Mouse (Mus musculus): ENCODE results near the gene Tnnc2. TPM values are rescaled to one million over a fixed set of nuclear protein-coding genes. Genes with fewer than 3 reads are reported as not detected.

Tnnc2 gene
- polyA plus RNA-seq, 1 experiment from 2014 or later: 4.9 TPM

GRCm38 (mm10) chr2:164794293-164794692 lies 14.5 kb upstream of the Tnnc2 start:
- Histone ChIP-seq H3K4me1 (replicated peaks) (peaks cover 16% of the 10 kb centered on the region), H3K27me3 (no peaks in the 10 kb centered on the region), H3K4me2 (no peak overlapping the region), H3K4me3 (no peak overlapping the region), H3K27ac (peak overlapping the region; percentile 76), H3K36me3 (peaks cover 66% of the 10 kb centered on the region), H3K9ac (no peak overlapping the region), H3K9me3 (replicated peaks) (no peaks in the 10 kb centered on the region)
- peak; percentile 48 for ATAC-seq (replicated peaks; ENCODE audit: insufficient number of reproducible peaks, insufficient read depth, low FRiP score, low read depth)
- 26% methylated on average over 5 of the region's 5 CpGs for WGBS

GRCm38 (mm10) chr2:164793772-164794171 lies 14.0 kb upstream of the Tnnc2 start:
- peak overlapping the region; percentile 76 for H3K27ac ChIP-seq
- 76% methylated on average over 2 of the region's 2 CpGs for WGBS
- H3K4me2 ChIP-seq: no peak overlapping the region
- peaks cover 16% of the 10 kb centered on the region for H3K4me1 ChIP-seq (replicated peaks)
- H3K27me3 ChIP-seq: no peaks in the 10 kb centered on the region
- H3K9me3 ChIP-seq (replicated peaks): no peaks in the 10 kb centered on the region
- ATAC-seq (replicated peaks; ENCODE audit: insufficient number of reproducible peaks, insufficient read depth, low FRiP score, low read depth): no peak
- H3K36me3 ChIP-seq: peaks cover 61% of the 10 kb centered on the region
- H3K9ac ChIP-seq: no peak overlapping the region
- H3K4me3 ChIP-seq: no peak overlapping the region

- H3K9me3 ChIP-seq (replicated peaks): no peaks in the 10 kb centered on the region
- H3K4me3 ChIP-seq: no peak overlapping the region
- H3K9ac ChIP-seq: no peak overlapping the region
- no peak for ATAC-seq (replicated peaks; ENCODE audit: insufficient number of reproducible peaks, insufficient read depth, low FRiP score, low read depth)
- H3K27ac ChIP-seq: peak overlapping the region; percentile 76
- WGBS: 34% methylated on average over 3 of the region's 3 CpGs
- no peaks in the 10 kb centered on the region for H3K27me3 ChIP-seq
- H3K36me3 ChIP-seq: peaks cover 61% of the 10 kb centered on the region
- H3K4me1 ChIP-seq (replicated peaks): peaks cover 21% of the 10 kb centered on the region
- no peak overlapping the region for H3K4me2 ChIP-seq
Observed at GRCm38 (mm10) chr2:164793236-164793635, 13.5 kb upstream of the Tnnc2 start.

- H3K4me1 ChIP-seq (replicated peaks): peaks cover 25% of the 10 kb centered on the region
- no peaks in the 10 kb centered on the region for H3K27me3 ChIP-seq
- peaks cover 55% of the 10 kb centered on the region for H3K36me3 ChIP-seq
- no peak overlapping the region for H3K4me3 ChIP-seq
- ATAC-seq (replicated peaks; ENCODE audit: insufficient number of reproducible peaks, insufficient read depth, low FRiP score, low read depth): no peak
- WGBS: 83% methylated on average over 12 of the region's 12 CpGs
- peak overlapping the region; percentile 76 for H3K27ac ChIP-seq
- H3K9me3 ChIP-seq (replicated peaks): no peaks in the 10 kb centered on the region
- H3K4me2 ChIP-seq: no peak overlapping the region
- no peak overlapping the region for H3K9ac ChIP-seq
Observed at GRCm38 (mm10) chr2:164792400-164793190, 12.8 kb upstream of the Tnnc2 start.

GRCm38 (mm10) chr2:164791841-164792261 lies 12.1 kb upstream of the Tnnc2 start:
- no peak overlapping the region for H3K27ac ChIP-seq
- no peaks in the 10 kb centered on the region for H3K27me3 ChIP-seq
- no peak for ATAC-seq (replicated peaks; ENCODE audit: insufficient number of reproducible peaks, insufficient read depth, low FRiP score, low read depth)
- H3K36me3 ChIP-seq: peaks cover 49% of the 10 kb centered on the region
- no peaks in the 10 kb centered on the region for H3K9me3 ChIP-seq (replicated peaks)
- no peak overlapping the region for H3K4me2 ChIP-seq
- no peak overlapping the region for H3K4me3 ChIP-seq
- H3K9ac ChIP-seq: no peak overlapping the region
- H3K4me1 ChIP-seq (replicated peaks): peaks cover 32% of the 10 kb centered on the region
- WGBS: 91% methylated on average over 18 of the region's 18 CpGs

- H3K9ac ChIP-seq: no peak overlapping the region
- no peak overlapping the region for H3K27ac ChIP-seq
- H3K4me2 ChIP-seq: no peak overlapping the region
- H3K4me3 ChIP-seq: no peak overlapping the region
- H3K27me3 ChIP-seq: no peaks in the 10 kb centered on the region
- H3K36me3 ChIP-seq: peaks cover 45% of the 10 kb centered on the region
- H3K4me1 ChIP-seq (replicated peaks): peaks cover 37% of the 10 kb centered on the region
- H3K9me3 ChIP-seq (replicated peaks): no peaks in the 10 kb centered on the region
- 64% methylated on average over 4 of the region's 4 CpGs for WGBS
- ATAC-seq (replicated peaks; ENCODE audit: insufficient number of reproducible peaks, insufficient read depth, low FRiP score, low read depth): no peak
Observed at GRCm38 (mm10) chr2:164790451-164790850, 10.7 kb upstream of the Tnnc2 start.

GRCm38 (mm10) chr2:164788411-164788810 lies 8.6 kb upstream of the Tnnc2 start:
- Histone ChIP-seq H3K36me3 (peaks cover 37% of the 10 kb centered on the region), H3K4me3 (no peak overlapping the region), H3K27ac (no peak overlapping the region), H3K9ac (peak overlapping the region; percentile 41; the same call in 1 of the 2 replicates), H3K27me3 (no peaks in the 10 kb centered on the region), H3K4me1 (replicated peaks) (peaks cover 33% of the 10 kb centered on the region), H3K9me3 (replicated peaks) (no peaks in the 10 kb centered on the region), H3K4me2 (no peak overlapping the region)
- no peak for ATAC-seq (replicated peaks; ENCODE audit: insufficient number of reproducible peaks, insufficient read depth, low FRiP score, low read depth)
- WGBS: 58% methylated on average over 4 of the region's 4 CpGs

- no peak overlapping the region for H3K9ac ChIP-seq
- peaks cover 31% of the 10 kb centered on the region for H3K36me3 ChIP-seq
- 79% methylated on average over 10 of the region's 10 CpGs for WGBS
- peak overlapping the region; percentile 76; the same call in 1 of the 2 replicates for H3K4me3 ChIP-seq
- H3K9me3 ChIP-seq (replicated peaks): no peaks in the 10 kb centered on the region
- no peaks in the 10 kb centered on the region for H3K27me3 ChIP-seq
- peaks cover 29% of the 10 kb centered on the region for H3K4me1 ChIP-seq (replicated peaks)
- no peak for ATAC-seq (replicated peaks; ENCODE audit: insufficient number of reproducible peaks, insufficient read depth, low FRiP score, low read depth)
- peak overlapping the region; percentile 78 for H3K4me2 ChIP-seq
- no peak overlapping the region for H3K27ac ChIP-seq
Observed at GRCm38 (mm10) chr2:164787779-164788178, 8.0 kb upstream of the Tnnc2 start.

- Histone ChIP-seq H3K9ac (peak overlapping the region; percentile 92), H3K36me3 (peaks cover 25% of the 10 kb centered on the region), H3K9me3 (replicated peaks) (no peaks in the 10 kb centered on the region), H3K27me3 (no peaks in the 10 kb centered on the region), H3K4me3 (peak overlapping the region; percentile 76), H3K4me1 (replicated peaks) (peaks cover 26% of the 10 kb centered on the region), H3K4me2 (peak overlapping the region; percentile 78), H3K27ac (peak overlapping the region; percentile 96)
- ATAC-seq (replicated peaks; ENCODE audit: insufficient number of reproducible peaks, insufficient read depth, low FRiP score, low read depth): no peak
- WGBS: 77% methylated on average over 3 of the region's 3 CpGs
Observed at GRCm38 (mm10) chr2:164787032-164787431, 7.3 kb upstream of the Tnnc2 start.

- Histone ChIP-seq H3K4me3 (peak overlapping the region; percentile 76), H3K27ac (peak overlapping the region; percentile 96), H3K9me3 (replicated peaks) (no peaks in the 10 kb centered on the region), H3K4me2 (peak overlapping the region; percentile 78), H3K4me1 (replicated peaks) (peaks cover 26% of the 10 kb centered on the region), H3K9ac (peak overlapping the region; percentile 92), H3K36me3 (peaks cover 19% of the 10 kb centered on the region), H3K27me3 (no peaks in the 10 kb centered on the region)
- no peak for ATAC-seq (replicated peaks; ENCODE audit: insufficient number of reproducible peaks, insufficient read depth, low FRiP score, low read depth)
- WGBS: 5% methylated on average over 15 of the region's 15 CpGs
Observed at GRCm38 (mm10) chr2:164786388-164786885, 6.7 kb upstream of the Tnnc2 start.

GRCm38 (mm10) chr2:164785481-164786387 lies 6.0 kb upstream of the Tnnc2 start, which contains the start of gene Snx21:
TSS of gene Snx21 (plus strand) at chr2:164785823.
- no peaks in the 10 kb centered on the region for H3K27me3 ChIP-seq
- peak within 1 kb of the TSS; percentile 96 for H3K27ac ChIP-seq
- WGBS: under 1% methylated on average over 88 of the region's 89 CpGs
- H3K4me1 ChIP-seq (replicated peaks): peaks cover 26% of the 10 kb centered on the region
- H3K9ac ChIP-seq: peak within 1 kb of the TSS; percentile 92
- H3K36me3 ChIP-seq: peaks cover 12% of the 10 kb centered on the region
- peak within 1 kb of the TSS; percentile 76 for H3K4me3 ChIP-seq
- peak; percentile 94 for ATAC-seq (replicated peaks; ENCODE audit: insufficient number of reproducible peaks, insufficient read depth, low FRiP score, low read depth)
- H3K4me2 ChIP-seq: peak within 1 kb of the TSS; percentile 78
- no peaks in the 10 kb centered on the region for H3K9me3 ChIP-seq (replicated peaks)
